Mouse (Mus musculus): ENCODE data around the gene Rab11a.
A peak's percentile ranks its signal among the peaks of the same experiment; 100 is the strongest.
"Not testable (repeated sequence)": the region's sequence is repeated elsewhere in the genome, so short reads cannot be mapped to it uniquely, and the experiment has no call there.

The Rab11a gene

DNA sequence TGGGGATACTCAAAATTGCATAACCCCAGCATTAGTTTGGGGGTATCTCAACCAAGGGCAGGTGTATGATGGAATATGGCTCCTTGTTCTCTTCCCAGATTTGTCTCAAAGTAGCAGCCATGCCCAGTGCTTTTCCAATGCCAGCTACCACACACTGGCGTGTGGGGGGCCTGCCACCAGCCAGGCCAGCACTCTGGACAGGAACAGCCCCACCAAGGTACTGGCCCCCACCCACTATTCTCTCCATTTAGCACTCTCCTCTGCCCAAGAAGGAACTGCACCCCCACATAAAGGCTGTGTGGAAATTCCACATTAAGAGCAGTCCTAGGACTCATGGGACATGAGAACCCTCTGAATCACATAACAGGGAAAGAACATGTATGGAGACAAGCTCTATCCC is 42.3 kb downstream of the Rab11a start:
- DNase-seq (ENCODE audit: low spot score in 2 of 2) = no peak

DNA sequence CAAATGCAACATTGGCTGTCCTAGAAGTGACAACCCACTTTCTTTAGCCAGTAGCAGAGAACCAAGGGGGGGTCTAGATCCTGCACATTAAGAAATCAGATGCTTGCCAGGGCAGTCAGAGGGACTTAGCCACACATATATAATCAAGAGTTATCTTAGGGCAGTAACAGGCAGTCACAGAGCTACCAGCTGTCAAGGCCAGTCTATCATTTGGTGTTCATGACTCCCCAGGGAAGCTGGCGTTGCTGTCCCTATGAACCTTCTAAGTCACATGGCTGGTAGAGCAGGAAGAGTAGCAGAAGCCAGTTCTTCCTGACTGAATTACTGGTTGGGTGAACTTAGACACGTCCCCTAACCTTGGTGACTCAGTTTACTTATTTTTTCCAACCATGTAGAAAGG is 44.5 kb downstream of the Rab11a start:
- no peak for DNase-seq (ENCODE audit: low spot score in 2 of 2)

DNA sequence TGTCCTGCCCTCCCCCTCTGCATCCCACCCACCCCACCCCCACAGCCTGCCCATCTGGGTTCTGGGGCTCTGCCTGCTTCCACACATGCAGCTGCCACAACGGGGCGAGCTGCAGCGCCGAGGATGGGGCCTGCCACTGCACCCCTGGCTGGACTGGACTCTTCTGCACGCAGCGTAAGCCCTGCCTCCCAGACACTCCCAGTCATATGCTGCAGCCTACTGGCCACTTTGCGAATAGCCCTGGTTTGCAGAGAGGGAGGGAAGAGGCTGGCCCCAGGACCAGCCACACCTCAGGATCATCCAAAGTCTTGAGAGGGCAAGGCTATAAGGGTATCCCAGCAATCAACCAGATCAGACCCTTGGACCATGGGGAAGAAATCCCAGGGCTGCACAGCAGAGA is 46.4 kb downstream of the Rab11a start:
- peak; percentile 67 to 75 for DNase-seq (ENCODE audit: low spot score in 2 of 2)

DNA sequence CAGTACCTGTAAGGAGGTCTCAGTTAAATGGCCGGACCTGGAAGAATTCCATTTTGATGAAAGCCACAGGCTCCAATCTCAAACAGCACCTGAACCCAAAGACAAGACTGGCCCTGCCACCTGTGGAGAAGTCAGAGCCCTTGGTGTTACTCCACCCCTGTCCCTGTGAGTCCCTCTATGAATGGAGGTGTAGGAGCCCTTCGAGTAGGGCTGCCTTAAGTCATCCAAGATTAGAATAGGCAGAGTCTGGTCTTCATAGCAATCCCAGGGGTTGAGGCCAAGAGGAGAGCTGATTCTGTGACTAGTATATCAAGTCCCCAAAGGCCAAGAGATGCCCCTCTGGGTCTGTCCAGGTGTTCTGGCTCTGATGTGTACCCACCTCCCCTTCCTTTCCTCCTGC is 46.8 kb downstream of the Rab11a start:
- no peak for DNase-seq (ENCODE audit: low spot score in 2 of 2)

DNA sequence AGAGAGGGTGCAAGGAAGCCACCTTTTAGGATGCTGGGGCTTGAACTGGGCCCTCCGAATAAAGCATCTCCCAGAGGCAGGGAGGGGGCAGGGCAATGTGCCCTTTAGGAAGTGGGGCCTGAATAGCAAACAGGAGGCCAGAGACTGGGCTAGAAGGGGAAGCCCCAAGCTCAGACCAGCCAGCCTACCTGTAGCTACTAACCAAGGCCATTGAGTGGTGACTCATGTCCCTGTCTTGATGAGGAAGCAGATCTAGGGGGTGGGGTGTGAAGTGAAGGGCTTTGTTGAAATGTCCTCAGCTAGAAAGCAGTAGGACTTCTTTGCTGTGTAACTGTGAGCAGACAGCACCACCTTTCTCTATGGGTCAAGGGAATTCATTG is 49.6 kb downstream of the Rab11a start:
- no peak for DNase-seq (ENCODE audit: low spot score in 2 of 2)

DNA sequence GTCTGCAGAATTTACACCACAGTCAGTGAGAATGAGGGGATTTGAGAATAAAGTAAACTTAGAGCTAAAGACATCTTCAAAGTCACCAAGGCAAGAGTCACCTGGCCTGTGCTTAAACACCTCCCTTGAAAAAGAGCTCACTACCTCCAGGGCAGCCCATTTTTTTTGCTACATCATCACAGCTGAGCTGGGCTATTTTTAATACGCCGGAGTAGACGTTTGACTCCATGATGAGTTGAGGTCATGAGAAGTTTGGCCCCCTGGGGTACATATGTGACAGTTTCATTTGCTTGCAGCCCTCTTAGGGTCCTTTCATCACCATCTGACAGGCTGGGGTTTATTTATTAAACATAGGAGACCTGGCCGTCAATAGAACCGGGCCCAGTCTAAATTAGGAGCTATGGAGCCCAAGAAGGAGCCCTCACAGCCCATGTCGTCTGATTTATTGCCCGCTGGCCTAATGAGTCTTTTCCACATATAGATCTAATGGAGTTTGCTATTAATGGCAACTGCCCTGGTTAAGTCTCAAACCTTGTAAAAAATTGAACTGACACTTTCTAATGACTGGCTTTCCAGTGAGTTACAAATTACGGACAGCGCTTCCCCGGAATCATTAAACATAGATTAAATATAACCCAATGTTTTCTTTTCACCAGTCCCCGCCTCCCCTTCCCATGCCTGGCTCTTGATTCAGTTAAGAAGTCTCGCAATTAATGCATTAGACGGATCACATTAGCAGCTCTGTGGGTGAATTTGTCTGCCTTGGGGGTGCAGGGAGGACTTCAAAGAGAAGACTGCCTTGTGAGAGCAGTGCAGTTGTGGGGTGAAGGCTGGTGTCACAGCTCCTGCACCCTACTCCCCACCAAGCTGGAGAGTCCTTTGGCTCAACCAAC is 50.2 kb downstream of the Rab11a start:
- no peak for DNase-seq (ENCODE audit: low spot score in 2 of 2)

DNA sequence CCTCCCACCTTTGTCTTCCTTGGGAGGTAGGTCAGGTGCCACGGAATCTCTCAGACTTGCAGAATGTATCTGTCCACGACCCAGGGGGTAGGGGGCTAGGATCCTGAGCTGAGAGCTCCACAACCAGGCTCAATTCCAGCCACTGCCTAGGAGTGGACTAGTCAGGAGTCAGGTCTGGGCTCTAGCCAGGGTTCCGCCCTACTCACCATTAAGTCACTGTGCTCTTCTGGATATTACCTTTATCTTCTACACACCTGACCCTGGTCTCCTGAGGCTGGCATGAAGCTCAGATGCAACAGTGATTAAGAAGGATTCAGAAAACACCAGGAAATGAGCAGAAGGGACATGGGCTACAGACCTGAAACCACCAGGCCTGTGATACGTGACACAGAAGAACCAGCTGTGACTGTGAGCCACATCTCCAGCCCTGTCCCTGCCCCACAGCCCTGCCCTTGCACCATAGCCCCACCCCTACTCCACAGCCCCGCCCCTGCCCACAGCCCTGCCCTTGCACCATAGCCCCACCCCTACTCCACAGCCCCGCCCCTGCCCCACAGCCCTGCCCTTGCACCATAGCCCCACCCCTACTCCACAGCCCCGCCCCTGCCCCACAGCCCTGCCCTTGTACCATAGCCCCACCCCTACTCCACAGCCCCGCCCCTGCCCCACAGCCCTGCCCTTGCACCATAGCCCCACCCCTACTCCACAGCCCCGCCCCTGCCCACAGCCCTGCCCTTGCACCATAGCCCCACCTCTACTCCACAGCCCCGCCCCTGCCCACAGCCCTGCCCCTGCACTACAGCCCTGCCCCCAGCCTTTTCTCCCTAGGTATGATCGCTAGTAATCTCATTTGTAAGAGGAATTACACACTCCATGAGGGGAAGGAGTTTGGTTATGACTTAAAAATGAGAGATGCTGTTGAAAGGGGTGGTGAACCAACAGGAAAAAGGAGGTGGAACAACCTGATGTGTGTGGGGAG is 65.9 kb downstream of the Rab11a start:
- DNase-seq (ENCODE audit: low spot score in 2 of 2) = not testable (repeated sequence)

DNA sequence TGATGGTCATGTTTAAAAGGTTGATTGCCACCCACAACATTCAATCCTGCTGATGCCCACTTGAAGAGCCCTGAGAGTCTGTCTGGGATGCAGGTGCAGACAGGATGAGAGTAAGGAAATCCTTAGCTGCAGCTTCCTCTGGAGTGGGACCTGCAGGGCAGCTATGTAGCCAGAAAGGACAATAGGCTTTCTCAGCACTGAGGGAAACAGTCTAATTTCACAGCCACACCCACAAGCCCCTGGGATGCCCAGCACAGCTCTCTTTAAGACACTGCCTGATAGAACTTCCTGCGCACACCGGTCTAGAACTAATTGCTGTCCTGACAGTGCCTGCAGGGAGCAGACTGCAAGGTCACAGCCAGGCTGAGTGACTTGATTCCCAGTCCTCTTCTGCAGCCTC is 69.6 kb downstream of the Rab11a start:
- no peak for DNase-seq (ENCODE audit: low spot score in 2 of 2)

DNA sequence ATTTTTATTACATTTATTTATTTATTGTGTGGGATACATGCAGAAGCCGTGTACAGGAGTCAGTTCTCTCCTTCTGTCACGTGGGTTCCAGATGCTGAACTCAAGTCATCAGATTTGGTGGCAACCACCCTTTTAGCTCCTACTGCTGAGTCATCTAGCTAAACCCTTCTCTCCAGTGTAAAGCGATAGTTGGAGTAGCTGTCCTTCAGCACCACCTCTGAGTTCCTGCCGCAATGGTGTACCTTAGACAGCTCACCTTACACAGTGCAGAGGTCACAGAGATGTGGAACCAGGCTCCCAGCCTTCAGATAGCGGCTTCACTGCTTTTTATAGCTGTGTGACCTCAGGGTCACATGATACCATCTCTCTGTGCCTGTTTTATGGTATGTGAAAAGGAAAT is 70.0 kb downstream of the Rab11a start:
- DNase-seq (ENCODE audit: low spot score in 2 of 2) = no peak

DNA sequence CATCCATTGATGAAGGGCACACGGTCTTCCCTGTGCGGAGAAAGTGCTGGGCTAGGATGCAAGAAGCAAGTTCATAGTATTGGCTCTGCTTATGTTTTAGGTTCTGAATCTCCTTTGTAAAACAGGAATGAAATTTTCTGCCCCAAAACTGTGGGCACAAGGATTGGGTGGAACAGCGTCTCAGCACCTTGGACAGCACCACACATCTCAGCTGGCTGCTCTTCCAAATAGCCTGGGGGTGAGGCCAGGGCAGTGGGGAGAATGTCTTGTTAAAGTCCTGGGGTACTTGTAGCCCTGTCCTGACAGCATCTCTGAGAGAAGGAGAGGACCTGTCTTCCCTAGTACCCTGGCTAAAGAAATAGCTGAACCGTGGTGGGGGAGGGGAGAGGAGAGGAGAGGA is 71.0 kb downstream of the Rab11a start:
- no peak for DNase-seq (ENCODE audit: low spot score in 2 of 2)

All from cerebellum, postnatal 4 days (tissue).